In the genomic region with DNA sequence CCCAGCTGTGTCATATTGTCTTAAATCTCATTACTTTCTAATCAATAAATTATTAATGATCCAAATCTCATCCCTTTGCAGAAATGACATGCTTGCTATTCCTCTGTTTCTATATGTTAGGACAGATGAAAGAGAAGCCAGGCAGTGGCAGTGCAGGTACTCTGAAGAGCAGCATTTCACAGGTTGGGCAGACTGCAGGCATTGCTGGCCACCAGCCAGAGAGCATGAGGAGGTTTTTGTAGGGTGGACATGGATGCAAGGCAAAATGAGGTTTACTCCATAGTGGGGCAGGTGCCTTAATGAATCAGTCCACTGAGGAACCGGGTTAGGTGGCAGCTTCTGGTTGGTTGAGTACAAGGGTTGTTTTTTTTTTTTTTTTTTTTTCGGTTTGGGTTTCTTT, we compare ENCODE assay signal across 17 mouse cellular contexts.
DNase-seq lines count a peak whose midpoint lies in the region; ATAC-seq and TF ChIP-seq lines count a peak whose summit lies in the region.
"Had no signal": no experiment of that assay in that cellular context is flagged by ENCODE, and none has a peak within 500 bp of the region (broad histone marks: within the 10 kb centered on the region; RNA-seq: fewer than 3 reads in every experiment).

No protein-coding gene starts in this region.

- no peak for DNase-seq in cerebellum, postnatal 4 days (ENCODE audit: low spot score in 2 of 2)
- peak; percentile 14 for DNase-seq in cerebellum, adult 11 months
- peak; percentile 11 for DNase-seq in cerebellum, adult 8-10 months
- peak; percentile 49 to 50 for DNase-seq in cerebellum, postnatal 14 days
- no peak for DNase-seq in neural tube, embryonic 10.5 days (ENCODE audit: extremely low spot score, low spot score)
- no peak for DNase-seq in forebrain, embryonic 10.5 days (ENCODE audit: extremely low spot score, low spot score)
- no peak for DNase-seq in kidney, adult 2 months
- DNase-seq: adrenal gland, postnatal 10 days; forebrain, postnatal 0 days; gastrocnemius, postnatal 14 days; heart, postnatal 36 days had no signal

- no peak overlapping the region for H3K4me3 ChIP-seq in forebrain, embryonic 10.5 days
- no peak overlapping the region for H3K4me3 ChIP-seq in kidney, adult 2 months (ENCODE audit: insufficient read depth, low read depth, low read length)
- H3K4me3 ChIP-seq: embryonic facial prominence, embryonic 12.5 days; forebrain, embryonic 13.5 days; heart, embryonic 12.5 days; hindbrain, embryonic 15.5 days had no signal

- ATAC-seq in cerebellum, adult (ENCODE audit: insufficient number of reproducible peaks, low FRiP score, low TSS enrichment): peak; percentile 58; the same call in 1 of the 2 replicates
- ATAC-seq: forebrain, embryonic 13.5 days; forebrain, postnatal 0 days; intestine, embryonic 16.5 days had no signal

- H3K36me3 ChIP-seq in forebrain, embryonic 10.5 days (replicated peaks): no peaks in the 10 kb centered on the region
- H3K36me3 ChIP-seq in kidney, adult 2 months (ENCODE audit: control insufficient read depth, insufficient read depth, low read length): no peaks in the 10 kb centered on the region
- H3K36me3 ChIP-seq: embryonic facial prominence, embryonic 12.5 days; heart, embryonic 12.5 days; hindbrain, embryonic 15.5 days had no signal

- no peaks in the 10 kb centered on the region for H3K27me3 ChIP-seq in forebrain, embryonic 10.5 days (ENCODE audit: poor library complexity, severe bottlenecking)
- no peaks in the 10 kb centered on the region for H3K27me3 ChIP-seq in kidney, adult 2 months (replicated peaks; ENCODE audit: control insufficient read depth, insufficient read depth, low read length)
- H3K27me3 ChIP-seq: embryonic facial prominence, embryonic 12.5 days; forebrain, embryonic 13.5 days; heart, embryonic 12.5 days; hindbrain, embryonic 15.5 days had no signal

- no peak for TF ChIP-seq CTCF in kidney, adult 2 months (conservative IDR thresholded peaks at IDR 0.05; ENCODE audit: insufficient read depth, insufficient read length, low read depth, low read length)

- no peaks in the 10 kb centered on the region for H3K9me3 ChIP-seq in forebrain, embryonic 10.5 days
- H3K9me3 ChIP-seq: embryonic facial prominence, embryonic 12.5 days; forebrain, embryonic 13.5 days; heart, embryonic 12.5 days; hindbrain, embryonic 15.5 days had no signal

- H3K27ac ChIP-seq in forebrain, embryonic 10.5 days: no peak overlapping the region
- H3K27ac ChIP-seq in kidney, adult 2 months (ENCODE audit: insufficient read depth, low read depth, low read length): no peak overlapping the region
- H3K27ac ChIP-seq: embryonic facial prominence, embryonic 12.5 days; forebrain, embryonic 13.5 days; hindbrain, embryonic 15.5 days had no signal

- TF ChIP-seq POLR2A in kidney, adult 2 months (IDR thresholded peaks at IDR 0.05; ENCODE audit: low read depth, low read length): no peak

- H3K4me1 ChIP-seq in forebrain, embryonic 10.5 days: no peaks in the 10 kb centered on the region
- H3K4me1 ChIP-seq in kidney, adult 2 months (ENCODE audit: control insufficient read depth, insufficient read depth, low read length): no peaks in the 10 kb centered on the region
- H3K4me1 ChIP-seq: embryonic facial prominence, embryonic 12.5 days; forebrain, embryonic 13.5 days; hindbrain, embryonic 15.5 days had no signal

- 93% methylated on average over 2 of the region's 2 CpGs for WGBS in forebrain, embryonic 10.5 days
- WGBS in kidney, adult 2 months: 72% methylated on average over 2 of the region's 2 CpGs

Comparison
In these comparisons a context has a peak if more than half of its experiments do, and no peak if none do; other contexts are left out.
1. DNase-seq: peak in cerebellum, adult 11 months (single experiment), cerebellum, adult 8-10 months (single experiment) and cerebellum, postnatal 14 days (2 of 2); none in cerebellum, postnatal 4 days (0 of 2), neural tube, embryonic 10.5 days (single experiment), forebrain, embryonic 10.5 days (single experiment) and kidney, adult 2 months (single experiment).